Mouse (Mus musculus) embryonic facial prominence, embryonic 11.5 days (tissue): ENCODE data around the gene Ina. TPM values are rescaled to one million over a fixed set of nuclear protein-coding genes. Genes with fewer than 3 reads are reported as not detected.

ENCODE experiments used
- ATAC-seq: fragments of 200-750 bp; cut with Nextera tagmentation; replicated peaks from 2 replicates; pipeline ENCODE4 v1.8.0; 2017; ENCODE audit warnings: low read depth; ENCODE audit not compliant: insufficient number of reproducible peaks, low FRiP score, low TSS enrichment
- DNase-seq: peaks from one replicate; pipeline ENCODE4 v3.0.0-alpha.2; 2015; ENCODE audit warnings: low spot score
- H3K27ac ChIP-seq: fragments of 300-500 bp; sonication (generic); replicated peaks from 2 replicates; pipeline ENCODE4 v1.5.1; 2014; ENCODE audit warnings: mild to moderate bottlenecking, low read depth, low read length, control low read depth
- H3K27me3 ChIP-seq: fragments of 300-500 bp; sonication (generic); 2 replicates; pipeline ENCODE4 v1.6.1; 2014; ENCODE audit warnings: mild to moderate bottlenecking, low read length, moderate library complexity, mixed read lengths; ENCODE audit not compliant: control insufficient read depth, insufficient read depth
- H3K36me3 ChIP-seq: fragments of 300-500 bp; sonication (generic); replicated peaks from 2 replicates; pipeline ENCODE4 v1.6.1; 2014; ENCODE audit warnings: low read depth, mild to moderate bottlenecking, low read length, moderate library complexity, mixed read lengths; ENCODE audit not compliant: control insufficient read depth, insufficient read depth
- H3K4me1 ChIP-seq: fragments of 300-500 bp; sonication (generic); 2 replicates; pipeline ENCODE4 v1.6.1; 2014; ENCODE audit warnings: low read length, mixed read lengths; ENCODE audit not compliant: control insufficient read depth, insufficient read depth
- H3K4me2 ChIP-seq: fragments of 300-500 bp; sonication (generic); 2 replicates; pipeline ENCODE4 v1.6.1; 2014; ENCODE audit warnings: low read depth, mild to moderate bottlenecking, control low read depth, low read length, moderate library complexity
- H3K4me3 ChIP-seq: fragments of 300-500 bp; sonication (generic); 2 replicates; pipeline ENCODE4 v1.5.1; 2014; ENCODE audit warnings: low read depth, low read length, control low read depth
- H3K9ac ChIP-seq: fragments of 300-500 bp; sonication (generic); replicated peaks from 2 replicates; pipeline ENCODE4 v1.6.1; 2014; ENCODE audit warnings: mild to moderate bottlenecking, control low read depth, low read length
- H3K9me3 ChIP-seq: fragments of 300-500 bp; sonication (generic); replicated peaks from 2 replicates; pipeline ENCODE4 v1.6.1; 2016; ENCODE audit warnings: mild to moderate bottlenecking, low read length, inconsistent platforms, mixed read lengths; ENCODE audit not compliant: control insufficient read depth
- WGBS: fragments of 180-500 bp; shearing (Covaris S2); extraction: QIAGEN DNeasy Blood & Tissue Kit; methylation state at CpG from one replicate; pipeline ENCODE4 v1.1.7; 2014; 5-methylcytosine and 5-hydroxymethylcytosine counted together
- polyA plus RNA-seq: library from polyadenylated mRNA; unstranded; fragments of >200 nt; fragmentation: Nextera tagmentation; extraction: Ambion mirVana; gene quantifications from 2 replicates; pipeline ENCODE4 v1.2.1, GENCODE M21; 2014

The Ina gene
- polyA plus RNA-seq, 1 experiment from 2014 or later, result 37.0 TPM

DNA sequence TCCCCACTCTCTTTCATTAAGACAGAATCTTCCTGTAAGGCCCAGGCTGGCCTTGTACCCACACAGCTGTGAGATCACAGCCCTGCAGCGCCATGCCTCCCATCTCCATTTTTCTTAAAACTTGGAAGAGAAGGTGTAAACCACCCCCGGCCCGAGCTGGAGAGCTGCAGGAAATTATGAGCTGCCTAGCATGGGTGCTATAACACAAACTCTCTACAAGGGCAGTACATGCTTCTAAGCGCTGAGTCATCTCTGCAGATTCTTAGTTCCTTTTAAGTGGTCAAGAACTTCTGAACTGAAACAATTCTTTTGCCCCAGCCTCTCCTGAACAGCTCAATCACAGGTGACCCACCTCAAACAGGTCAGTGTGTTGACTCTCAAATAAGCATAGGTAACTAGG, 20.4 kb downstream of the Ina start:
- Histone ChIP-seq H3K9me3 (no peaks in the 10 kb centered on the region), H3K9ac (no peak overlapping the region), H3K27me3 (no peaks in the 10 kb centered on the region), H3K27ac (no peak overlapping the region), H3K4me1 (no peaks in the 10 kb centered on the region), H3K4me3 (no peak overlapping the region), H3K36me3 (peaks cover 2% of the 10 kb centered on the region; the same call in 1 of the 2 replicates), H3K4me2 (no peak overlapping the region)
- DNase-seq, result no peak
- ATAC-seq, result no peak
- 93% methylated on average over 4 of the region's 4 CpGs for WGBS

GRCm38 (mm10) chr19:47036596-47036995, 22.1 kb downstream of the Ina start:
- DNase-seq, result no peak
- no peaks in the 10 kb centered on the region for H3K9me3 ChIP-seq
- no peak overlapping the region for H3K27ac ChIP-seq
- 93% methylated on average over 3 of the region's 3 CpGs for WGBS
- H3K4me2 ChIP-seq, result no peak overlapping the region
- H3K27me3 ChIP-seq, result no peaks in the 10 kb centered on the region
- peaks cover 2% of the 10 kb centered on the region; the same call in 1 of the 2 replicates for H3K36me3 ChIP-seq
- ATAC-seq, result no peak
- no peak overlapping the region for H3K9ac ChIP-seq
- no peaks in the 10 kb centered on the region for H3K4me1 ChIP-seq
- H3K4me3 ChIP-seq, result no peak overlapping the region

GRCm38 (mm10) chr19:47040720-47041473, 26.4 kb downstream of the Ina start:
- ATAC-seq, result no peak
- H3K4me3 ChIP-seq, result no peak overlapping the region
- 86% methylated on average over 3 of the region's 3 CpGs for WGBS
- no peak for DNase-seq
- no peak overlapping the region for H3K4me2 ChIP-seq
- H3K9me3 ChIP-seq, result no peaks in the 10 kb centered on the region
- no peaks in the 10 kb centered on the region for H3K4me1 ChIP-seq
- H3K27me3 ChIP-seq, result no peaks in the 10 kb centered on the region
- H3K9ac ChIP-seq, result no peak overlapping the region
- H3K36me3 ChIP-seq, result peaks cover 2% of the 10 kb centered on the region; the same call in 1 of the 2 replicates
- no peak overlapping the region for H3K27ac ChIP-seq

DNA sequence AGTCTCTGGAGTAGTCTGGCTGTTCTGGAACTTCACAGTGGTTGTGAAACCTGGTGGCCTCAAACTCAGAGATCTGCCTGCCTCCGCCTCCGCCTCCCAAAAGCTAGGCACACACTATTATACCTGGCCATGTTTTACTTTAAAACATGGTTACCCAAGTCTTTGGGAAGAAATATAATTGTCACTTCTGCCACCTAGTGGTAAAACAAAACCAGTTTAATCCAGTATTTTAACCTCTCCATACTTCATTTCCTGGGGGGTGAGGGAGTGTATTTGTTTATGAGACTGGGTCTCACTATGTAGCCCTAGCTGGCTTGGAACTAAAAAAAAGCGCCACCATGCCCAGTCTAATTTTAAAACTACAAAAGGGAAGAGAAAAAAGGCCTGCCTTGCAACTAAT, 29.1 kb downstream of the Ina start:
- no peak overlapping the region for H3K27ac ChIP-seq
- DNase-seq (peak; percentile 31), ATAC-seq (no peak)
- no peaks in the 10 kb centered on the region for H3K4me1 ChIP-seq
- H3K4me2 ChIP-seq, result no peak overlapping the region
- no peaks in the 10 kb centered on the region for H3K9me3 ChIP-seq
- no peak overlapping the region for H3K9ac ChIP-seq
- H3K4me3 ChIP-seq, result no peak overlapping the region
- H3K27me3 ChIP-seq, result no peaks in the 10 kb centered on the region
- peaks cover 2% of the 10 kb centered on the region; the same call in 1 of the 2 replicates for H3K36me3 ChIP-seq
- WGBS, result 93% methylated on average over 3 of the region's 3 CpGs

DNA sequence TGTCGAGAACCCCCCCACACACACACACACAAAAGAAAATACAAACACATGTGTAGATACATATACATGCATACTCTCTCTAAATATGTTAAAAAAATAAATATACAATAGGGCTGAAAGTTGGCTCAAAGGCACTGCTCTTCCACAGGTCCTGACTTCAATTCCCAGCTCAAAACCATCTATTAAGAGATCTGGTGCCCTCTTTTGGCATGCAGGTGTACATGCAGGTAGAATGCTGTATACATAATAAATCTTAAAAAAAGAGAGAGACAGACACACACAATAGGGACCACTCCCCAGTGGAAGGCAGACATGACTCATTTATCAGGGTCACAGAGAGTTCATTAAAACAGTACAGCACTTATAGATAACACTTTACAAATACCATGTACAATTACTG, 31.8 kb downstream of the Ina start:
- no peak overlapping the region for H3K4me3 ChIP-seq
- no peak overlapping the region for H3K27ac ChIP-seq
- H3K9me3 ChIP-seq, result no peaks in the 10 kb centered on the region
- 91% methylated on average over 1 of the region's 1 CpGs for whole genome bisulfite sequencing
- H3K36me3 ChIP-seq, result peaks cover 2% of the 10 kb centered on the region; the same call in 1 of the 2 replicates
- H3K27me3 ChIP-seq, result no peaks in the 10 kb centered on the region
- no peak for DNase-seq
- ATAC-seq, result no peak
- no peak overlapping the region for H3K4me2 ChIP-seq
- H3K4me1 ChIP-seq, result no peaks in the 10 kb centered on the region
- H3K9ac ChIP-seq, result no peak overlapping the region

GRCm38 (mm10) chr19:47047236-47047833, 32.8 kb downstream of the Ina start:
- no peak for DNase-seq
- ATAC-seq, result no peak
- 84% methylated on average over 13 of the region's 13 CpGs for WGBS
- H3K9me3 ChIP-seq, result no peaks in the 10 kb centered on the region
- no peak overlapping the region for H3K4me3 ChIP-seq
- H3K4me2 ChIP-seq, result no peak overlapping the region
- no peaks in the 10 kb centered on the region for H3K27me3 ChIP-seq
- no peak overlapping the region for H3K27ac ChIP-seq
- no peaks in the 10 kb centered on the region for H3K4me1 ChIP-seq
- H3K36me3 ChIP-seq, result peaks cover 2% of the 10 kb centered on the region; the same call in 1 of the 2 replicates
- no peak overlapping the region for H3K9ac ChIP-seq

- DNase-seq (no peak), ATAC-seq (no peak)
- WGBS, result 71% methylated on average over 4 of the region's 4 CpGs
- no peak overlapping the region for H3K4me3 ChIP-seq
- H3K27ac ChIP-seq, result no peak overlapping the region
- H3K9ac ChIP-seq, result no peak overlapping the region; the same call in 1 of the 2 replicates
- H3K4me2 ChIP-seq, result no peak overlapping the region; the same call in 1 of the 2 replicates
- no peaks in the 10 kb centered on the region for H3K9me3 ChIP-seq
- H3K27me3 ChIP-seq, result no peaks in the 10 kb centered on the region
- peaks cover 2% of the 10 kb centered on the region; the same call in 1 of the 2 replicates for H3K36me3 ChIP-seq
- no peaks in the 10 kb centered on the region for H3K4me1 ChIP-seq
These were observed 34.6 kb downstream of the Ina start for GRCm38 (mm10) chr19:47049061-47049460.

- 6% methylated on average over 7 of the region's 7 CpGs for WGBS
- peak overlapping the region; percentile 66 for H3K4me3 ChIP-seq
These were observed 35.3 kb downstream of the Ina start for GRCm38 (mm10) chr19:47049840-47050239.

More at GRCm38 (mm10) chr19:47049840-47050239, 35.3 kb downstream of the Ina start:
- no peaks in the 10 kb centered on the region for H3K9me3 ChIP-seq
- H3K9ac ChIP-seq, result peak overlapping the region; percentile 74
- no peak overlapping the region; the same call in 1 of the 2 replicates for H3K27ac ChIP-seq
- DNase-seq (no peak), ATAC-seq (no peak)
- no peaks in the 10 kb centered on the region for H3K27me3 ChIP-seq
- H3K4me2 ChIP-seq, result peak overlapping the region; percentile 60
- no peaks in the 10 kb centered on the region for H3K4me1 ChIP-seq
- peaks cover 2% of the 10 kb centered on the region; the same call in 1 of the 2 replicates for H3K36me3 ChIP-seq
